Mouse (Mus musculus) granulocyte monocyte progenitor cell, adult 5-6 weeks (primary cell): Measurements from ENCODE around the gene Gfi1b. TPM values are rescaled to one million over a fixed set of nuclear protein-coding genes. Genes with fewer than 3 reads are reported as not detected.
A peak's percentile ranks its signal among the peaks of the same experiment; 100 is the strongest.

ENCODE experiments used
- ATAC-seq: replicated peaks from 2 replicates; pipeline ENCODE4 v1.8.0; 2016; ENCODE audit warnings: mild to moderate bottlenecking, moderate TSS enrichment, inconsistent platforms; ENCODE audit not compliant: poor library complexity, severe bottlenecking
- total RNA-seq, 2 experiments: library from RNA; stranded (forward) in 1 of 2; stranded (reverse) in 1 of 2; fragments of 200-712, 200-1000 nt in 1 of 2; fragments of >200 nt in 1 of 2; fragmentation: Nextera tagmentation in 1 of 2; gene quantifications; 2 replicates each; pipeline ENCODE4 v1.2.3; 2014 to 2017

Gfi1b gene
- total RNA-seq, 2 experiments from 2014 or later, result 1.4 to 1.9 TPM

DNA sequence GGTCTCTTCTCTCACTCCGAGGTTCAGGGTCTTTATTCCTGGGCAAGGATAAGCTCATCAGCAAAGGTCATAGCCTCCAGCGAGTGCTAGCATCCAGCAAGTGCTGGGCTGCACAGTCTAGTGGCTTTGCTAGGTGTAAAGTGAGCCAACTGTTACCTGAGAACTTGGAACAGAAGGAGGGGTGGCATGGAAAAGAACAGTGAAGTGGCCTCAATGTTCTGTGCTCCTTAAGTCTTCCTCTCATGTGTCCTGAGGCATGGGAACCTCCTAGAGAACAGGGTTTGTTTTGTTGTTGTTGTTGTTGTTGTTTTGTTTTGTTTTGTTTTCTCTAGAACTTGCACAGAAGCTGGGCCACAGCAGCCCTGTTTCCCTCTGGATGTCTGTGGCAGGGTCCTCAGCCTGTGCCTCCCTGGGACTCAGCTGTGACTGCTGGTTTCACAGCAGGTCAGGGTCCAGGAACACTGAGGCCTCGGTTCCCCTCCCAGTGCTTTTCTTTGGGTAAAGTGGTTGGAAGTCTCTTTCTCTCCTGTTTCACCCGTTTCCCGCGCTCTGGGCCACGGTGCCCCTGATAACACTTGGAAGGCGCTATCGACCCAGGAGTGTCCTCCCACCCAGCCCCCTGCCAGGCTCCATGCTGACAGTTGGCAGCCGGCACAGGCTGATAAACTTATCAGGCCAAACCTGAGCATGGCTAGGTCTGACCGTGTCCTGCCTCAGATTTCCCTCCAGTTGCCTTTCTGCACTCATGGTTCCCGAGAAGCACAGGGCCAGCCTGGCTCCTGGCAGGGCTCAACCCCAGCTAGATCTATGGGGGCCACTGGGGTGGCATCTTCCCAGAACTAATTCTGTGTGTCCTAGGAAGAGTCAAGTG is 19.8 kb downstream of the Gfi1b start:
- ATAC-seq, result no peak

GRCm38 (mm10) chr2:28599569-28599900 is 22.2 kb downstream of the Gfi1b start:
- peak; percentile 34 for ATAC-seq

- ATAC-seq, result peak; percentile 26
These were observed 22.9 kb downstream of the Gfi1b start for GRCm38 (mm10) chr2:28598692-28599568.

GRCm38 (mm10) chr2:28597733-28598547 is 23.8 kb downstream of the Gfi1b start:
- ATAC-seq, result peak; percentile 36

DNA sequence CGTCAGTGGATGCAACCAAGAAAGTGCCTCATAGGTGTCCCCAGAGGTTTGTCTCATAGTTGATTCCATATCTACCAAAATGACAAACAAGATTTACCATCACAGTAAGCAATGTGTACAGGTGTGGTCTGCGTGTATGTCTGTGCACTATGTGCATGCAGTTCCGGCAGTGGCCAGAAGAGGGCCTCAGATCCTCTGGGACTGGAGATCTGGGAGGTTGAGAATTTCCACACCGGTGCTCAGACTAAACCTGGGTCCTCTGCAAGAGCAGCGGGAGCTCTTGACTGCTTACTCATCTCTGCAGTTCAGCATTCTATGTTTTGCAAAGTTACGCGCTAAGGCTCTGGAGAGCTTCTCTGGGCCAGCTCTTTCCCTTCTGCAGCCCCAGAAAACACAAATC is 24.8 kb downstream of the Gfi1b start:
- no peak for ATAC-seq

DNA sequence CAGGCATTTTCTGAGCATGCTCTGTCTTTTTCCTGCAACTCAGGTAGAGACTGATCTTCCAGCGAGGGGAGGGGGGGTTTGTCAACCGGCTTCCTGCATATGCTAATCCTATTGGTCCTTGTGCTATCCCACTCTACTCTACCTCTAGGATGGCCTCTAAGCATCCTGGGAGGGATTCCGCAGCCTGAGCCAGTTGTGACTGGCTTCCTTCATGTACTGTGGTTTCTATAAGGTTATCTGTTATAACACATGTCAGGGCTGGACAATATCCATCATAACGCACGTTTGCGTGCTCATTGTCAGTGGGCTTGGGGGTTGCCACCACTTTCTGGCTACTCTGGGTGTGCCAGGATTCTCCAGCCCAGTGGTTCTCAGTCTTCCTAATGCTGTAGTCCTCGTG is 25.8 kb downstream of the Gfi1b start:
- ATAC-seq, result no peak

GRCm38 (mm10) chr2:28592809-28593208 is 29.0 kb downstream of the Gfi1b start:
- peak; percentile 52; the same call in 1 of the 2 replicates for ATAC-seq

- ATAC-seq, result peak; percentile 87
These were observed 30.3 kb downstream of the Gfi1b start for GRCm38 (mm10) chr2:28591479-28591878.

DNA sequence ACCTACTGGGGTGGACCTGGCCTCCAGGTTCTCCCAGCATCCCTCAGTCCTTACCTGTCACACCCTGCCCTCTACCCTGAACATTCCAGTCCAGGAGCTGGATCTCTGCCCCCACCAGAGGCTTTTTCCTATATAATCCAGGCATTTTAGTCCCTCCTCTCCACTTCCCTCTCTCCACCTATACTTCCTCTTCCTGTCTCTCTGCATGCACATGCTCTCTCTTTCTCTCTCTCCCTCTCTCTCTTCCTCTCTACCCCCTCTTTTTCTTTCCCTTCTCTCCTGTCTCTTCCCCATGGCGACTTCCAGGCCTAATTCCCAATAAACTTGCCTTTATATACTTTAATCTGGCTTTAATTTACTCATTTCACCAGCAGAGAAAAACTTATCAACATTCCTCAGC is 33.2 kb downstream of the Gfi1b start:
- no peak for ATAC-seq

DNA sequence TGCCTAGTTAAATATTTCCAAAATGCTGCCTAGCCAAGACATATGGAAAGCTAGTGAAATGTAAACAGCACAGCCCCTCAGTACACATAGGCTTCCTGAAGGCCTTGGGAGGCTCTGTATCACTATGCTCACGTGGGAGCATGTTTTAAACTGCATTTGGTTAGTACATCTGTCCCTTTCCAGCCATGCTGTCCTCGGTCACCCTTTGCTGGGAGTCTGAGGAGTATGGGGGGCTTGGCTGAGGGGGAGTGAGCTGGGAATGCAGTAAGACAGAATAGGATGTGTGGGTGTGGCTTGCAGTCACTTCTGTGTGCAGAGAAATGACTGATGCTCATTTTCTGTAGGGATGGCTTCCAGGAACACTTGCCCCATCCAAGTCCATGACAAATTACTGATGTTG is 36.1 kb downstream of the Gfi1b start:
- ATAC-seq, result no peak

DNA sequence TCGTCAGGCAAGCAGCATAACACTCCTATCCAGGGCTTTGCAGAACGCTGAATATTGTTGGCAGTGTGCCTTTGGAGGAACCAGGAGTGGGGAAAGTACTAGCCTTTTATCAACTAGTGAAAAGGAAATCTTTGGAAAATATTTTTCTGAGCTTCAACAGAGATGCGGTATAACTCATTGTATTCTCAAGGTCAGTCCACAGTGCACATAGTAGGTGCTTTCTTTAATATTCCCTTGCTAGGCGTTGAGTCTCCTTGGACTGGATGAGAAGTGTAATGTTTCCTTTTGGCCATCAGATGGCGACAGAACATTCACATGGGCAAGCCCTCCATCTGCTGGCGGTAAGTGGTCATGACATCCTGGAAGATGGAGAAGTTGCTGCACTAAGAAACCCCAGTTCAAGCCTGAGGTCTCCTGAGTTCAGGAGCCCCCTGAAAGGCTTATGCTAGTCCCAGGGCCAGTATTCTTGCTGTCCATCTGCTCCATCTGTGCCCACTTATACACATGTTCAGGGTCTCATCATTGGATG is 36.7 kb downstream of the Gfi1b start:
- ATAC-seq, result peak; percentile 75

GRCm38 (mm10) chr2:28583651-28584050 is 38.1 kb downstream of the Gfi1b start, which contains the start of gene Gtf3c5:
Gtf3c5 (minus strand) TSS chr2:28583751.
- ATAC-seq, result no peak

GRCm38 (mm10) chr2:28582647-28583353 is 39.0 kb downstream of the Gfi1b start:
- ATAC-seq, result peak; percentile 83

DNA sequence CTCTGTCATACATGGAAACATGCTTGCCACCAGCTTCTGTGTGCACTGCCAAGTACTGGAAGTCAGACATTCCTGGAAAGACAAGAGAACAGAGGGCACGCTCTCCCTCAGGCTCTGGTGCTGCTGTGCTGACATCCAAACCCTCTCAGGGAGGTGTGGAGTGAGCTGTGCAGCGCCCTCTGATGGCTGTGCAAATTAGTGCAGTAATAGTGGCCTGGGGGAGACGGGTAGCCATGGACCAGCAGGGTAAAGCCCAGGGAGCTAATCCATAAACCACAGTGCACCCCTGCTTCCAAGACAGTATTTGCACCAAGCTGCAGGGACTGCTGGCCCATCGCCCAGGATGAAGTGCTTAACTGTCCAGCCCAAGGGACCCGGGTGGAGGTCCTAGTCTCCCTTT is 43.8 kb downstream of the Gfi1b start:
- ATAC-seq, result peak; percentile 50

- ATAC-seq, result no peak
These were observed 45.0 kb downstream of the Gfi1b start for GRCm38 (mm10) chr2:28576815-28577214.

GRCm38 (mm10) chr2:28575341-28575740 is 46.4 kb downstream of the Gfi1b start:
- no peak for ATAC-seq

DNA sequence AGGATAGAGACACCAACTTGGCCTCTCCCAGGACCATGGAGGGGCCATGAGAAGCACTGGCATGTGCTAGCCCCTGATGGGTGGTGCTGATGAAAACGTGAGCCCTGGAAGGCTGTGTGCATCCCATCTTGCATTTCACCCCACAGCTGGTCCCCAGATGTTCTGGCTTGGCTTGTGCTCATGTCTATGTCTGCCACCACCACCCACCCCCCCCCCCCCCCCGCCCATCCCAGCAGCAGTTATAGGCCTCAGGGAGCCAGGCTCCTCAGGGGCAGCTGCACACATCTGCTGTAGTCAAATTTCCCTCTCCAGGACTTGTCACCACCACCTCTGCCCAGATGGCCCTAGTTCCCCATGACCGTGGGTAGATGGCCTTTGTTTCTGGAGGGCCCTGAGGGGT is 51.9 kb downstream of the Gfi1b start:
- ATAC-seq, result no peak

DNA sequence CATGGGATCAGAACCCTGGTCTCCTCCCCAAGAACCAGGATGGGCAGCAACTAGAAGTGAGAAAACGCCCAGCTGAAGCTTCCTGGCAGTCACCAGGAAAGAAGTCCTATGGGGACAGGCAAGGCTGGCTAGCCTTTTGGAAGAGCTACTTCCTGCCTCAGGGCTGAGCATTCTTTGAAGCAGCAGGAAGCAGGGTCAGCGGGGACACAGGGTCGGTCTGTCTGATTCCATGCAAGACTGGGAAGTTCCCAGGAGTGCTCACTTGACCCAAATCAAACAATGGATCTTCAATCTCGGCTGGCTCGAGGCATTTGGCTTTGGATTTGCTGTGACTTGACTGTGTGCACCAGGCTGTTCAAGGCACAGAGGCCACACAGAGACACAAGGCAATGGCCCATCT is 55.2 kb downstream of the Gfi1b start:
- no peak for ATAC-seq

GRCm38 (mm10) chr2:28564380-28564779 is 57.4 kb downstream of the Gfi1b start:
- no peak for ATAC-seq

GRCm38 (mm10) chr2:28563830-28564229 is 58.0 kb downstream of the Gfi1b start:
- ATAC-seq, result no peak
